Mouse (Mus musculus): ENCODE measurements around the gene Nfe2l3.

DNA sequence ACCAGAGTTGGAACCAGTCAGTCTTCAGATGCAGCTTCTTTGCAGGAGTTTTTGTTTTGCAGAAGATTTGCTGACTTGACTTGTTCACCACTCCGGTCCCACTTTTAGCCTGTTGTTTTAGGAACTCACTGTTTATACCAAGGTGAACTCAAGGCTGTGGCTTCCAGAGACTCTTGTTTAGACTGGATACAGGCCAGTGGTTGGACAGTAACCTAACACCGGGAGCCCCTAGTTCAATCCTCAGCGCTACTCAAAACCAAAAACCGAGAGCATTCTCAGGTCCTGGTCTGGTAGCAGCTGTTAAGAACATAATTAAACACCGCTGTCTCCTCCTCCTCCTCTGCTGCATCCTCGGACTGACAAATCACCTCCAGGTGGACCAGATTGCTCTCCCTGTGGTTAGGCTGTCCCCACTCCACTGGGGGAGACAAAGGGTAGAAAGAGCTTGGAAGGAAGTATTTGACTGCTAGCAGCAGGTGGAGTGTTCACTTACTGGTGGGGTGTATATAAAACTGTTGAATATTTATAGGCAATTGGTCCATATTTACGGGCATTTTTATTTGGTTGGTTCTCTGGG is 20.5 kb downstream of the Nfe2l3 start:
- TF ChIP-seq POLR2A (IDR thresholded peaks at IDR 0.05; ENCODE audit: low read depth, low read length): no peak
- no peak for TF ChIP-seq CTCF (conservative IDR thresholded peaks at IDR 0.05 in 1 of 2, IDR thresholded peaks at IDR 0.05 in 1 of 2; ENCODE audit: low read depth in 2 of 2, low read length in 2 of 2)
- TF ChIP-seq E2F4 (IDR thresholded peaks at IDR 0.05; ENCODE audit: insufficient replicate concordance, low read depth, low read length): no peak
- TF ChIP-seq BHLHE40 (IDR thresholded peaks at IDR 0.05; ENCODE audit: low read depth, low read length): no peak
- no peak for TF ChIP-seq POLR2AphosphoS2 (IDR thresholded peaks at IDR 0.05; ENCODE audit: low read depth, low read length)
- no peak for TF ChIP-seq MYC (IDR thresholded peaks at IDR 0.05; ENCODE audit: low read depth, low read length)
- TF ChIP-seq MAX (IDR thresholded peaks at IDR 0.05; ENCODE audit: low read length): no peak
- TF ChIP-seq HCFC1 (IDR thresholded peaks at IDR 0.05; ENCODE audit: low read depth, low read length): no peak
- no peak for TF ChIP-seq ZC3H11A (IDR thresholded peaks at IDR 0.05; ENCODE audit: low read depth, low read length)
- TF ChIP-seq EP300 (IDR thresholded peaks at IDR 0.05; ENCODE audit: low read length): no peak
- no peak for TF ChIP-seq MAFK (IDR thresholded peaks at IDR 0.05; ENCODE audit: insufficient replicate concordance, low read length)
- TF ChIP-seq PAX5 (IDR thresholded peaks at IDR 0.05; ENCODE audit: low read length): no peak
- no peak for TF ChIP-seq NRF1 (IDR thresholded peaks at IDR 0.05; ENCODE audit: low read depth, low read length)
- no peak for TF ChIP-seq ZMIZ1 (IDR thresholded peaks at IDR 0.05; ENCODE audit: low read depth, low read length)

All from CH12.LX (cell line).